Mouse (Mus musculus): ENCODE measurements around the gene Krtap7-1. TPM values are rescaled to one million over a fixed set of nuclear protein-coding genes. Genes with fewer than 3 reads are reported as not detected.

The Krtap7-1 gene
- total RNA-seq (2014; rRNA removed) (not detected in 2 replicates), polyA plus RNA-seq (2012; rRNA removed) (not detected in 2 replicates)

DNA sequence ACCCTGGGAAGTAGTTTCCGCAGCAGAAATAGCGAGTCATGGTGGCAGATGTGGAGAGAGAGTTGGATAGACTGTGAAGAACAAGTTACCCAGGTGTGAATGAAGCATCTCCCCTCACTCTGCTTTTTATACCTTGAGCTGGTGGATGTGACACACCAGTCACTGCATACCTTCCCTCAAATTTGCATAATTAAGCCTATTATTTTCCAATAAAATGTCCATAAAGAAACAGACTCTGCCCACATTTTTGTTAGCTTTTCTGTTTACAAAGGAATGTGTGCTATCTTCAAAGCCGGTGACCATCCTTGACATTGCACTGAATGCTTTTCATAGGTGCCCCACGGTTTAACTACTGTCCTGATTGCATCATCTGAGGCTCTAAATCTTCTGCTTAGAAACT, at the start of gene Krtap7-1:
TSS of gene Krtap7-1 (minus strand) at position 101 of the 400 bp plus-strand sequence.
- no peaks in the 10 kb centered on the region for H3K4me1 ChIP-seq (ENCODE audit: control insufficient read depth, insufficient read depth, low read length)
- no peak within 1 kb of the TSS for H3K9ac ChIP-seq (ENCODE audit: low read depth, low read length)
- no peaks in the 10 kb centered on the region for H3K79me2 ChIP-seq (ENCODE audit: control insufficient read depth, insufficient read depth, low read length)
- WGBS = 68% methylated on average over 4 of the region's 4 CpGs
- H3K27me3 ChIP-seq (ENCODE audit: control insufficient read depth, insufficient read depth, low read length) = no peaks in the 10 kb centered on the region
- no peak within 1 kb of the TSS for H3K27ac ChIP-seq (replicated peaks; ENCODE audit: insufficient read depth, low read depth, low read length)
- no peak within 1 kb of the TSS for H3K4me3 ChIP-seq (ENCODE audit: insufficient read depth, low read depth, low read length)
- H3K36me3 ChIP-seq (ENCODE audit: control insufficient read depth, insufficient read depth, low read length) = no peaks in the 10 kb centered on the region
- no peak for TF ChIP-seq POLR2A (IDR thresholded peaks at IDR 0.05; ENCODE audit: extremely low read depth, insufficient read depth, low read length)
- no peak for TF ChIP-seq CTCF (IDR thresholded peaks at IDR 0.05; ENCODE audit: low read depth, low read length)
- DNase-seq (ENCODE audit: extremely low read depth, low read depth, low spot score) = no peak

DNA sequence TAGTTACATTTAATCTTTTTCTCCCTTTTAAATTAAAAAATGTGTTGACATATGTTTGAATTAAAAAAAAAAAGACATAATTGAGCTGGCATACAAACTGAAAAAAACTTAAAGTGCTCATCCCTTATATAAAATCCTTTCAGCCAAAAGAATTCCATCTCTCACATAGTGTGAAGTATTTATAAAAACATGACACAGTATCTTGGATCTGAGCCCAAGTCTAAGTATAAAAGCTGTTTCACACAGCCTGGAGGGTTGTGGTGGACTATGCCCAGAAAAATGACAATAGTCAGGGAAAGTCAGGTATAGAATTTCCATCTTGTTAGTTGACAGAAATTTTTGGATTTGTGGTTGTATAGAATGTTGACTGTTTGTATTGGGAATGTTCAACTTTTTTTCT, 42.2 kb upstream of the Krtap7-1 start:
- Histone ChIP-seq H3K9ac (ENCODE audit: low read depth, low read length) (no peak overlapping the region), H3K79me2 (ENCODE audit: control insufficient read depth, insufficient read depth, low read length) (no peaks in the 10 kb centered on the region), H3K27ac (replicated peaks; ENCODE audit: insufficient read depth, low read depth, low read length) (no peak overlapping the region), H3K4me3 (ENCODE audit: insufficient read depth, low read depth, low read length) (no peak overlapping the region), H3K4me1 (ENCODE audit: control insufficient read depth, insufficient read depth, low read length) (no peaks in the 10 kb centered on the region), H3K27me3 (ENCODE audit: control insufficient read depth, insufficient read depth, low read length) (no peaks in the 10 kb centered on the region), H3K36me3 (ENCODE audit: control insufficient read depth, insufficient read depth, low read length) (no peaks in the 10 kb centered on the region)
- no peak for TF ChIP-seq CTCF (IDR thresholded peaks at IDR 0.05; ENCODE audit: low read depth, low read length)
- no peak for DNase-seq (ENCODE audit: extremely low read depth, low read depth, low spot score)

DNA sequence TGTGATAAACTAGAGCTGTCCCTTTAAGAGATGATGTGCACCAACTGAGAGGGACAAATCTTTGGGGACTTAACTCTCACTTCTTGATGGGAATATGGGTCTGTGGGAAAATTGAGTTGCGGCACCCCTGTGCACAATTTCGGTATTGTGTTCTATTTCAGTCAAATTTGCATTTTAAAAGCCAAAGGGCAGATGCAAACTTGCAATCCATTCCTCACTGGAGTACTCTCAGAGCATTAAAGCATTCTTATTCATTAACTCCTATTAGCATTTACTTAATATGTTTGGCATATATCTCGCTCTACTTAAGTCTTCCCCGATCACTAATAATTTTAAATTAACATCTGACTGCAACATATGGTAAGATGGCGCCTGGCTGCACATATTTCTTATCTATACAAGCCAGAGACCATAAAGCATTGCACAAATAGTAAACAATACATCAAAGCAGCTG, 29.9 kb upstream of the Krtap7-1 start:
- DNase-seq (ENCODE audit: extremely low read depth, low read depth, low spot score) = no peak
- Histone ChIP-seq H3K36me3 (ENCODE audit: control insufficient read depth, insufficient read depth, low read length) (no peaks in the 10 kb centered on the region), H3K9ac (ENCODE audit: low read depth, low read length) (no peak overlapping the region), H3K79me2 (ENCODE audit: control insufficient read depth, insufficient read depth, low read length) (no peaks in the 10 kb centered on the region), H3K27me3 (ENCODE audit: control insufficient read depth, insufficient read depth, low read length) (no peaks in the 10 kb centered on the region), H3K4me1 (ENCODE audit: control insufficient read depth, insufficient read depth, low read length) (no peaks in the 10 kb centered on the region), H3K4me3 (ENCODE audit: insufficient read depth, low read depth, low read length) (no peak overlapping the region), H3K27ac (replicated peaks; ENCODE audit: insufficient read depth, low read depth, low read length) (no peak overlapping the region)
- TF ChIP-seq CTCF (IDR thresholded peaks at IDR 0.05; ENCODE audit: low read depth, low read length) (no peak), POLR2A (IDR thresholded peaks at IDR 0.05; ENCODE audit: extremely low read depth, insufficient read depth, low read length) (no peak)
- 82% methylated on average over 5 of the region's 5 CpGs for WGBS

DNA sequence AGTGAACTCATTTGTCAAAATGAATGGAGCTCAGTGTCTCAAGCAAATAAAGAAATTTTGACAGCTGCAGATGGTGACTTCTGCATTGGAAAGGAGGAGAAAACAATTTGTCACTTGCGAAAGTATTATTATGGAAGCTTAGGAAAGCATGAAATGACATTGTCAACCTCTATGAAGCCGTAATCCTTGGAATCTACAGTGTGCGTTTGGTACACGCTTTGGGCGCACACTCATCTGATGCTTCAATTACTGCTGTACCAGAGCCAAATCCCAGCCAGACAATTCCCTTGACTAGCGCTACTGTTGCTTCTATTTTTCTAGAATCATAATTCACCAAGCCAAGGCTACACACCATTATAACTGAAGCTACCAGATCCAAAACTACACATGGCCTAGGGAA, 29.2 kb upstream of the Krtap7-1 start:
- no peak overlapping the region for H3K9ac ChIP-seq (ENCODE audit: low read depth, low read length)
- no peak overlapping the region for H3K27ac ChIP-seq (replicated peaks; ENCODE audit: insufficient read depth, low read depth, low read length)
- WGBS = 93% methylated on average over 6 of the region's 6 CpGs
- no peaks in the 10 kb centered on the region for H3K4me1 ChIP-seq (ENCODE audit: control insufficient read depth, insufficient read depth, low read length)
- H3K79me2 ChIP-seq (ENCODE audit: control insufficient read depth, insufficient read depth, low read length) = no peaks in the 10 kb centered on the region
- TF ChIP-seq POLR2A (IDR thresholded peaks at IDR 0.05; ENCODE audit: extremely low read depth, insufficient read depth, low read length) = no peak
- no peak overlapping the region for H3K4me3 ChIP-seq (ENCODE audit: insufficient read depth, low read depth, low read length)
- no peaks in the 10 kb centered on the region for H3K27me3 ChIP-seq (ENCODE audit: control insufficient read depth, insufficient read depth, low read length)
- H3K36me3 ChIP-seq (ENCODE audit: control insufficient read depth, insufficient read depth, low read length) = no peaks in the 10 kb centered on the region
- no peak for DNase-seq (ENCODE audit: extremely low read depth, low read depth, low spot score)

DNA sequence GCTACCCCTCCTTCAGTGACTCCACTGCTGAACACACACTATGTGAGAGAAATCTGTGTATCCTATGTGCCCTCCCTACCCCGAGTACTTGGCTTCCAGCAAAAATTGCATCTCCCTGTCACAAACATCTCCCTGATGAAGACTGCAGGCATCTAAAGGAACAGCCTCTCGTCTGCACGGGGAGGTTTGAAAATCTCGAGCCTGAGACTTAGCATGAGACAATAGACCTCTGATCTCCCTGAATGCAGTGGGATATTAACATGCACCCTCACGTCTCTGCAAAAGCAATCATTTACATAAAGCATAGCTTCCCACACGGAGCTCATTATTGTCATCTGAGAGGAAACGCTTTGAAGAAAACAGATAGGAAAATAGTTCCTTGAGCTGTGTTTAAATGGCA, 22.4 kb upstream of the Krtap7-1 start:
- Histone ChIP-seq H3K27ac (replicated peaks; ENCODE audit: insufficient read depth, low read depth, low read length) (no peak overlapping the region), H3K27me3 (ENCODE audit: control insufficient read depth, insufficient read depth, low read length) (no peaks in the 10 kb centered on the region), H3K9ac (ENCODE audit: low read depth, low read length) (no peak overlapping the region), H3K4me1 (ENCODE audit: control insufficient read depth, insufficient read depth, low read length) (no peaks in the 10 kb centered on the region), H3K36me3 (ENCODE audit: control insufficient read depth, insufficient read depth, low read length) (no peaks in the 10 kb centered on the region), H3K4me3 (ENCODE audit: insufficient read depth, low read depth, low read length) (no peak overlapping the region), H3K79me2 (ENCODE audit: control insufficient read depth, insufficient read depth, low read length) (no peaks in the 10 kb centered on the region)
- WGBS = 26% methylated on average over 7 of the region's 7 CpGs
- DNase-seq (ENCODE audit: extremely low read depth, low read depth, low spot score) = no peak
- TF ChIP-seq POLR2A (IDR thresholded peaks at IDR 0.05; ENCODE audit: extremely low read depth, insufficient read depth, low read length) (no peak), CTCF (IDR thresholded peaks at IDR 0.05; ENCODE audit: low read depth, low read length) (no peak)

DNA sequence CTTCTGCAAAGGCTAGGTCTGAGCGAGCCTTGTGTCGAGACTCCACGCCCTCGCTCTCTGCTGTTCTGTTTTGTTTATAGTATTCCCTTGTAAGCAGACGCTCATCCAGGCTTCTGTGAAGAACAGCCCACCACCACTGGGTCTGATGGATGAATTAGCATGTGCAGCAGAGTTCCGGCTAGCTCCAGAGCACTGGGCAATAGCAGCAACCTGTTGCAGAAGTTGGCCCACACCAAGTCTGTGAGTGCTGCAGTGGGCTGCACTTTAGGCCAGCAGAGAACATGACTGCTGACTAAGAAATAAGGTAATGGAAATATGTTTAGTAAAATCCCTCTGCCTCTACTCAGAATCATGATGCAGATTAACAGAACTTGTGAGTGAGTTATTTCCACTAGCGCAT, 21.7 kb upstream of the Krtap7-1 start:
- 76% methylated on average over 7 of the region's 7 CpGs for WGBS
- no peak for TF ChIP-seq CTCF (IDR thresholded peaks at IDR 0.05; ENCODE audit: low read depth, low read length)
- TF ChIP-seq POLR2A (IDR thresholded peaks at IDR 0.05; ENCODE audit: extremely low read depth, insufficient read depth, low read length) = no peak

More for the DNA sequence above, 21.7 kb upstream of the Krtap7-1 start:
- H3K36me3 ChIP-seq (ENCODE audit: control insufficient read depth, insufficient read depth, low read length) = no peaks in the 10 kb centered on the region
- H3K27me3 ChIP-seq (ENCODE audit: control insufficient read depth, insufficient read depth, low read length) = no peaks in the 10 kb centered on the region
- H3K9ac ChIP-seq (ENCODE audit: low read depth, low read length) = no peak overlapping the region
- no peak overlapping the region for H3K27ac ChIP-seq (replicated peaks; ENCODE audit: insufficient read depth, low read depth, low read length)
- no peaks in the 10 kb centered on the region for H3K4me1 ChIP-seq (ENCODE audit: control insufficient read depth, insufficient read depth, low read length)
- no peak overlapping the region for H3K4me3 ChIP-seq (ENCODE audit: insufficient read depth, low read depth, low read length)
- DNase-seq (ENCODE audit: extremely low read depth, low read depth, low spot score) = no peak
- no peaks in the 10 kb centered on the region for H3K79me2 ChIP-seq (ENCODE audit: control insufficient read depth, insufficient read depth, low read length)
